Mouse (Mus musculus) embryonic facial prominence, embryonic 12.5 days (tissue): ENCODE measurements around the gene Asb1. TPM values are rescaled to one million over a fixed set of nuclear protein-coding genes. Genes with fewer than 3 reads are reported as not detected.

Experiments used
- polyA plus RNA-seq: library from polyadenylated mRNA; unstranded; fragments of >200 nt; fragmentation: Nextera tagmentation; extraction: Ambion mirVana; gene quantifications from 2 replicates; pipeline ENCODE4 v1.2.1, GENCODE M21; 2016

Gene Asb1
- polyA plus RNA-seq, 1 experiment from 2014 or later, result 9.0 TPM

Other genes starting within 250 kb of the Asb1 start
- gene Scly, start 242.2 kb upstream of the Asb1 start, polyA plus RNA-seq, result 12.3 and 14.2 TPM in 2 replicates
- 0.18 and 0.23 TPM in 2 replicates for gene Espnl, start 218.5 kb upstream of the Asb1 start, polyA plus RNA-seq
- gene Klhl30, start 189.5 kb upstream of the Asb1 start, polyA plus RNA-seq, result 0.46 and 1.3 TPM in 2 replicates
- 1.7 and 1.8 TPM in 2 replicates for gene Erfe, start 174.1 kb upstream of the Asb1 start, polyA plus RNA-seq
- 171 and 174 TPM in 2 replicates for gene Ilkap, start 141.7 kb upstream of the Asb1 start, polyA plus RNA-seq
- 134 and 139 TPM in 2 replicates for gene Hes6, start 126.5 kb upstream of the Asb1 start, polyA plus RNA-seq
- gene Per2, start 81.2 kb upstream of the Asb1 start, polyA plus RNA-seq, result 2.5 TPM in 2 replicates
- gene Traf3ip1, start 45.9 kb upstream of the Asb1 start, polyA plus RNA-seq, result 12.4 and 14.1 TPM in 2 replicates